Mouse (Mus musculus): ENCODE data around the gene Myo10.

Myo10 gene

GRCm38 (mm10) chr15:25622200-25622866, at the start of gene Myo10:
Myo10 (plus strand) TSS chr15:25622525.
- DNase-seq (ENCODE audit: low spot score): peak; percentile 100

GRCm38 (mm10) chr15:25573113-25573512, 49.2 kb upstream of the Myo10 start:
- no peak for DNase-seq (ENCODE audit: low spot score)

- DNase-seq (ENCODE audit: low spot score): no peak
Observed at GRCm38 (mm10) chr15:25573876-25574601, 48.3 kb upstream of the Myo10 start.

- no peak for DNase-seq (ENCODE audit: low spot score)
Observed at GRCm38 (mm10) chr15:25577327-25578051, 44.8 kb upstream of the Myo10 start.

GRCm38 (mm10) chr15:25578369-25578768, 44.0 kb upstream of the Myo10 start:
- no peak for DNase-seq (ENCODE audit: low spot score)

- DNase-seq (ENCODE audit: low spot score): peak; percentile 34
Observed at GRCm38 (mm10) chr15:25580731-25581130, 41.6 kb upstream of the Myo10 start.

GRCm38 (mm10) chr15:25582055-25582454, 40.3 kb upstream of the Myo10 start:
- DNase-seq (ENCODE audit: low spot score): no peak

- no peak for DNase-seq (ENCODE audit: low spot score)
Observed at GRCm38 (mm10) chr15:25583361-25583760, 39.0 kb upstream of the Myo10 start.

- DNase-seq (ENCODE audit: low spot score): peak; percentile 68
Observed at GRCm38 (mm10) chr15:25586828-25587227, 35.5 kb upstream of the Myo10 start.

GRCm38 (mm10) chr15:25587943-25588342, 34.4 kb upstream of the Myo10 start:
- no peak for DNase-seq (ENCODE audit: low spot score)

GRCm38 (mm10) chr15:25589318-25589902, 32.9 kb upstream of the Myo10 start:
- DNase-seq (ENCODE audit: low spot score): no peak

GRCm38 (mm10) chr15:25589916-25590315, 32.4 kb upstream of the Myo10 start:
- peak; percentile 68 for DNase-seq (ENCODE audit: low spot score)

- DNase-seq (ENCODE audit: low spot score): no peak
Observed at GRCm38 (mm10) chr15:25590891-25591290, 31.4 kb upstream of the Myo10 start.

GRCm38 (mm10) chr15:25591964-25592363, 30.4 kb upstream of the Myo10 start:
- no peak for DNase-seq (ENCODE audit: low spot score)

GRCm38 (mm10) chr15:25593469-25594150, 28.7 kb upstream of the Myo10 start:
- DNase-seq (ENCODE audit: low spot score): no peak

- DNase-seq (ENCODE audit: low spot score): no peak
Observed at GRCm38 (mm10) chr15:25598313-25598712, 24.0 kb upstream of the Myo10 start.

- no peak for DNase-seq (ENCODE audit: low spot score)
Observed at GRCm38 (mm10) chr15:25602306-25602705, 20.0 kb upstream of the Myo10 start.

GRCm38 (mm10) chr15:25603286-25603685, 19.0 kb upstream of the Myo10 start:
- no peak for DNase-seq (ENCODE audit: low spot score)

GRCm38 (mm10) chr15:25604231-25604630, 18.1 kb upstream of the Myo10 start:
- no peak for DNase-seq (ENCODE audit: low spot score)

- no peak for DNase-seq (ENCODE audit: low spot score)
Observed at GRCm38 (mm10) chr15:25605376-25605775, 16.9 kb upstream of the Myo10 start.

- DNase-seq (ENCODE audit: low spot score): no peak
Observed at GRCm38 (mm10) chr15:25608742-25609141, 13.6 kb upstream of the Myo10 start.

GRCm38 (mm10) chr15:25609253-25609652, 13.1 kb upstream of the Myo10 start:
- no peak for DNase-seq (ENCODE audit: low spot score)

Data from testis, postnatal 14 days (tissue).